Mouse (Mus musculus): Measurements from ENCODE around the gene Zfp628. TPM values are rescaled to one million over a fixed set of nuclear protein-coding genes. Genes with fewer than 3 reads are reported as not detected.

The Zfp628 gene
- total RNA-seq, 4 experiments from 2014 or later: 13.0 to 15.3 (median 13.9) TPM

DNA sequence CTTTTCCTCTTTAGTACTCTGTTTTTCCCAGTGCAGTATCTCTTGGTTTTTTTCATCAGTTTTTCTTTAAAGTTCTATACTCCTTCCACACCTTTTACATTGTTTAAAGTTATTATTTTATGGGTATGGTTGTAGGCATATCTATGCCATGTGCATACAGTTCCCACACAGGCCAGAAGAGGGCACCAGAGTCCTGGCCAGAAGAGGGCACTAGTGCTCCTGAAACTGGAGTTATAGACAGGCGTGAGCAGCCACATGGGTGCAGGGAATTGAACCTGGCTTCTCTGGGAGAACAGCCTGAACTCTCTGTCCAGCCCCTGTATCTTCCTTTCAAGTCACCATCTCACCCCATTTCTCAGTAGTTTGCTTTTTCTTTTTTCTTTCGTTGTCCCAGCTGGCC is 23.4 kb downstream of the Zfp628 start:
- peak in 1 of 2 experiments; percentile 55 for DNase-seq (ENCODE audit: low spot score in 2 of 2)

DNA sequence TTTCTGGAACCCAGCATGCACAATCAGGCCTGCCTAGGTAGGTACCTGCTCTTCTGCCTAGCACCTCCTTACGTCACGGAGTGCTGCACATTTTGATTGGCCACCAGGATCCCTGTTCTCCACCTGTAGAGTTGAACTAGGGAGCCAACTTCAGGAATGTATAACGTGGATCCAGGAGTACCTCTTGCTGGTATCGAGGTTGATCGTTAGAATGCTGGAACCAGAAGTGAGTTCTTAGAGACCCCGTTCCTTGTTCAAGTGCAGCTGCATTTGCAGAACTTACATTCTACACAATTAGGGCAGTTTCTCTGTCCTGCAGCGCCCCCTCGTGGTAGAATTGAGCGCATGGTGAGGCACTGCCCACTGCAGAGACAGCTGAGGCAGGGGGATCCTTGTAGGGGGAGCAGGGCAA is 25.1 kb downstream of the Zfp628 start:
- peak in 1 of 2 experiments; percentile 84 for DNase-seq (ENCODE audit: low spot score in 2 of 2)

DNA sequence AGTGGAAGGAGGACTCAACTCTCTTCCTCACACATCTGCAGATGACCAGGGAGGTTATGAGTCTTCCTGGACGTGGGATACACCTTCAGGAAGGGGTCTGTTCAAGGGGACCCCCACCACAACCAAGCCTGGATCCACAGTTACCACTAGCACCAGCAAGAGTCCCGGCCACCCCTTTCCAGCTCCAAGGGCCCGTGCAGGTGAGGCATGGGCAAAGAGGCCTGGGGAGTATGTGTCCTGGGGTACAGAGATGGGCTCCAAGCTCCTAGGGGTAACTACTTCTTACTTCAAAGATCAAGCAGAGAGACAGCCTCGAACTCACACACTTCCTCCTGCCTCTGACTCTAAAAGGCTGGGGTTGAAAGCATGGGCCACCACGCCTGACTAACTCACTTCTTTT is 27.7 kb downstream of the Zfp628 start:
- no peak for DNase-seq (ENCODE audit: low spot score in 2 of 2)

DNA sequence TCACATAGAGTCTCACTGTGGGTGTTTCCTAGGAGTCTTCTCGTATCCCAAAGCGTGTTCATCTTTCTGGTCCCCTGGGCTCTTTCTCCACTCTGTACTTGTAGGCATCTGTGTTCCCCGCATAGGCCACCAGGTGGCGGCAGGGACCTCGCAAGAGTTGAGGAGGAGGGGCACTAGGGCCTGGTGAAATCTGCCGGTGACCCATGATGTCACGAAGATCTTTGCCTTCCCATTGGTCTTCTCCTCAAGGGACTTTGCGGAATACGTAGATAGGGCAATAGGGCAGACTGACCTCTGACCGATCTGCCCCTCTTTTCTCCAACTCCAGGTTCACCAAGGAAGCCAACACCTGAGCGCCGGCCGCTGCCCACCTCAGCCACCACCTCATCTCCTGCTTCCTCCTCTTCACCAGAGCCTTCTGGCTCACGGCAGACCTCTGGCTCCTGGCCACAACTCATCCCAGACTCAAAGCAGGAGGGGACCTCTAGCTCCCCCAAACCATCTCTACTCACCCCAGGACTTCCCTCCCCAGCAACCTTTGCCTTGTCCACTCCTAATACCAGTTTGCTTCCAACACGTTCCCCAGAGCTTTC is 28.3 kb downstream of the Zfp628 start:
- DNase-seq (ENCODE audit: low spot score in 2 of 2): peak; percentile 93 to 97

DNA sequence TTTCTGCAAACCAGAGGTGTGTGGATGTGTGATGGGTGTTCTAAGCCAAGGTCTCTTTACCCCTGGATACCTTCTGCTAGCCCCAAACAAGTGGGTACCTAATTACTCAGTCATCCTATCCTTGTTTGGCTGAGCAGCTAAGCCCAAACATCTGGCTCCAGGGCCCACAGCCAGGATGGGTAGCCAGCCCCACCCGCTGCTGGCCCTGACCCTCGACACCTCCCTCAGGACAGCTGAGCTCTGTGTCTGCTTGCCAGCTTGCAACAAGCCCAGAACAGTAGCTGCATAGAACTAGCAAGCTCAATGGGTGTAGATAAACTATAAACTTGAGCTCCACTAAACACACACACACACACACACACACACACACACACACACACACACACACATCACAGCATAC is 32.8 kb downstream of the Zfp628 start:
- DNase-seq (ENCODE audit: low spot score in 2 of 2): no peak

DNA sequence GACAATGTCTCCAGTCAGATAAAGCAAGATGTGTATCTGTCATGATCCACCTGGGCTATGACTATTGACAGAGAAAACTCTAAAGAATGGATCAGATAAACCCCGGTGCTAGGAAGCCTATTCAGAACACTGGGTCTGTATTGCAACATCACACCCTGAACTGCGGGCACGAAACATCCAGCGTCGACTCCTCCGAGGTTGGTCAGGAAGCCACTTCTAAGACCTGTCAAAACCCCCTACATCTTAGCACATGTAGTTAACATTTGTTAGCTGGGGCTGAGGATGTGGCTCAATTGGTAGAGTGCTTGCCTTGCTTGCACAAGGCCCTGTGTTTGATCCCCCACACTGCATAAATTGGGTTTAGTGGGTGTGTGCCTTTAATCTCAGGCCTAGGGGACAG is 33.4 kb downstream of the Zfp628 start:
- DNase-seq (ENCODE audit: low spot score in 2 of 2): no peak

DNA sequence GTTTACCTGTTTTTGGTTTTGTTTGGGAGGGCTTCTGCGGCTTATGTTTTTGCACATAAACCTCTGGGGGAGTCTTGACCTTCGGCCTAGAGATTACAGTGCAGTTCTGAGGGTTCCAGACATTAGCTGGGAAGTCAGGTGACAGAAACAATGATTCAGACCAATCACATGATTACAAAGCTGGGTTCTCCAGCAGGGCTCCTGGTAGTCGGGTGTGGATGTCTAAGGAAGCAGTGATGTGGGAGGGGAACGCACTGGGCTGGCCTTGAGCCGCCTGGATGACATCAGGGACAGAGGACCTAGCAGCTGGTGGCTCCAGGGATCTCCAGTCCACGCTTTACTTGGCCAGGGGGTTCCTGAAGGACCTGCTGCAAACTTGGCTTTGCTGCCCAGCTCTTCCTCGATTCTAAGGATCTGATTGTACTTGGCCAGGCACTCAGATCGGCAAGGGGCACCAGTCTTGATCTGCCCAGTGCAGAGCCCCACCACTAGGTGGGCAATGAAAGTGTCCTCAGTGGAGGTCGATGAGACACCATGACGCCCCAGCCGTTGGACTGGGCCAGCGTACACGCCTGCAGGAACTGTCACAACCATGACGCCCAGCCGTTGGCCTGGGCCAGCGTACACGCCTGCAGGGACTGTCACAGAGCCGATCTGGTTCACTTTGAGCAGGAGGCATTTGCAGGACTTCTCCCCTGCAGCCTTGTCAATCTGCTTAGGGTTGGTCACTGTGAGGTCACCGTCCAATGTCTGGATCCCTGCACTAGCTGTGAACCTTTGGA is 35.7 kb downstream of the Zfp628 start:
- DNase-seq (ENCODE audit: low spot score in 2 of 2): no peak

DNA sequence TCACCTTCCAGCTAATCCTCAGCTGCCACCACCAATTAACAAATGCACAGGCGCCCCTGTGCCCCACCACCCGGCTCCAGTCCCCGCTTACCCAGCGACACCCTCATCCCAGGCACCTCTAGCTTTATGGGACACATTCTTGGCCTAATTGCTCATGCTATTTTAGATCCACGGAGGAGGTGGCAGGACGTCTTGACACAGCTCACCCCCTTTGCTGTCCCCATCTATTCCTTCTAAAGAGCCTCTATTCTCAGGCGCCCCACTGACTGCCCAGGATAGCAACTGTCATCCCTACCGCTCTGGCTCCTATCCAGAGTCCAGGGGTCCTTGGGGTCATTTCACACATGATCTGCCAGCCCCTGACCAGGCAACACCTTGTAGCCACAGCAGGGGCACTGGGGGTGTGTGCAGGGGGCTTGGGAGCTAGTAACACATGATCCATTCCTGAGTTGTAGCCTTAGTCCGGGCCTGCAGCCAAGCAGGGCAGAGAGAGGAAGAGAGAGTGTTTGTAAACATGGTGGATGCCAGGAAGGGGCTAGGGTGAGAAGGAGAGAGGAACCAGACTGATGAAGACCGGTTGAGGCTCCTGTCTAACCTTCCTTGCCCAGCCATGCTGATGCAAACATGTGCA is 38.9 kb downstream of the Zfp628 start:
- no peak for DNase-seq (ENCODE audit: low spot score in 2 of 2)

DNA sequence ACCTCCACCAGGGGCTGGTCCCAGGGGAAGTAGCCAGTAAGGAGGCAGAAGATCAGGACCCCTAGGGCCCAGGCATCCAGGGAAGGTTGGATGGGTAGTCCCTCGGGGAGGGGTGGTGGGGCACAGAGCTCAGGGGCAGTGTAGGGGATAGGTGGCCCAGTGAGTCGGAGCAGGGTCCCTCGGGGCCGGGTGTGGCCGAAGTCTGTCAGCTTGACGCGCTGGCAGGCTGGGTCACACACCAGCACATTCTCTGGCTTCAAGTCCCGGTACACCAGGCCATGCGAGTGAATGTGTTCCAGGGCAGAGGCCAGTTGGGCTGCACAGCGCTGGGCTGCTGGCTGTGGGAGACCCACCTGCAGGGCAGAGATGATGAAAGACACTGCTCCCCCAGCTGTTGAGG is 42.3 kb downstream of the Zfp628 start:
- DNase-seq (ENCODE audit: low spot score in 2 of 2): no peak

DNA sequence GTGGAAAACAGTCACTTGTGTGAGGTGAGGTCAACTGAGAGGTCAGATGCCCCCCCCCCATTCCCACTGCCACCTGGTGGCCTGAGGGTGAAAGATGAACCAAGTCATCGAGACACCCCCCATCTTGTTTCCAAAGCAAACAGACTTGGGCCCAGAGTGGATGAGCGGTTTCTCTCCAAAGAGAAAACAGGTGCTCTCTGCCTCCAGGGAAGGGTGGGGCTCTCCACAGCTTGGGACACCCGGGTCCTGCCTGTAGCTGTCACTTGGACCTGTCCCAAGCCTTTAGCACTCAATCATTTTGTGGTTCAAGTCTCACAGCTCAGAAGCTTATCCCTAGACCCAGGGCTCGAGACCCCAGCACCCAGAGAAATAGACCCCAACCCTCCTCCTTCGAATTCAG is 48.5 kb downstream of the Zfp628 start:
- DNase-seq (ENCODE audit: low spot score in 2 of 2): no peak

DNA sequence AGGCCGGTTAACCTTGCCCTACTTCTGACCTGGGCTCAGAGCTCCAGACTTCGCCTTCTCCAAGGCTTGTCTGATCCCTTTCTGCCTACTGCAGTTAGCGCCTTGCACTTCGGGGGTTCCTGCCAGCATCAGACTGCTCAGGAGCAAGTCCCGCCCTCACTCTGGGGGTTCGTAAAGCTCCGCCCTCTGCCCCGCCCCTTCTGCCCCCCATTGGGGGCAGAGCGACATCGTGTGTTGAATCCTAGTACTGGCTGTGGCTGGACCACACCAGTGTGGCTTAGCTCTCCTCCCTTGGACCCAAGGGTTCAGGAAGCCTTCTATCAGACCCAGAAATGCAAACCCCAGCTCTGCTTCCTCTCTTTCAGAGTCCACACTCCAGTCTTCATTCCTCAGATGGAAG is 49.3 kb downstream of the Zfp628 start, which contains the start of gene Sbk2:
Sbk2 (minus strand) TSS at position 135 of the 400 bp plus-strand sequence.
- peak; percentile 54 to 63 for DNase-seq (ENCODE audit: low spot score in 2 of 2)

DNA sequence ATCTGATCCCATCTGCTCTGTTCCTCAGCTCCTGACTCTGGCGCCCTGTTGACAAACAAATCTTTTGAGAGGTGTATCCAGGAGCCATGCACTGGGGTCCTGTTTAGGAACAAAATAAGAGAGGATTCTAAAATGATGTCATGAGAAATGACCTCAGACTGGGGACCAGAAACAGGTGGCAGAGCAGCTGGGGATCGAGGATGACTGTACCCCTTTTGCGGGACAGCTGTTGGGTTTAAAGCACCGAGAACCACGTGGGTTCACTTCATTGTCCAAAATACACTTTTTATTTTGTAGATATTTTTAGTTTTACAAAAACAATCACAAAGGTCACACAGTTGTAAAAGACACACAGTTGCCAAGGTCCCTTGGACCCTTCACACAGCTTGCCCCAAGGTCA is 50.0 kb downstream of the Zfp628 start:
- no peak for DNase-seq (ENCODE audit: low spot score in 2 of 2)

DNA sequence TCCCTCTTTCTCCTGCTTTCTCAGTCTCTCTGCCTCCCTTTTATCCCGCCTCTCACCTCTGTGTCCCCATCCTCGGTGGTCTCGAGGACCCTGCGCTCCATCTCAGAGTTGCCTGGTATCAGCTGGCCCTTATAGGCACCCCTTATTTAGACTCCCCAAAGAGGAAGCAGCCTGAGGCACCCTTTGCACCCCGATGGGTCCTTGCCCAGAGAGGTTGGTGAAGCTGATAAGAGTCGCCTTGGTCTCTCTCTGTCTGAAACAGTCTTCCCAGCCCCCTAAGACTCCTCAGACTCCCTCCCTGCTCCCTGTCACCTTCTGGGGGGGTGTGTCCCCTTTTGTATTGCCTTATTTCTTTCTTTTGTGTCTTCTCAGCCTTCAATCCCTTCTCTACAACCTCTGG is 56.1 kb downstream of the Zfp628 start, which contains the start of gene Sbk3:
Sbk3 (minus strand) TSS at position 101 of the 400 bp plus-strand sequence.
- no peak for DNase-seq (ENCODE audit: low spot score in 2 of 2)

Other genes with a start within 250 kb of the Zfp628 start
- gene Hspbp1, start 230.1 kb upstream of the Zfp628 start, total RNA-seq (2022): 10 to 100 TPM; 76.4 to 91.2 (median 84.1) TPM
- 100 to 1,000 TPM; 314 to 327 (median 325) TPM for gene Brsk1, start 224.6 kb upstream of the Zfp628 start, total RNA-seq (2022)
- under 1 TPM in 2 of 4 experiments, not detected in 2; 0.27 to 0.36 TPM for gene Tmem150b, start 190.0 kb upstream of the Zfp628 start, total RNA-seq (2022)
- 10 to 100 TPM; 26.1 to 39.8 (median 33.0) TPM for gene Kmt5c, start 175.1 kb upstream of the Zfp628 start, total RNA-seq (2022)
- gene Cox6b2, start 162.1 kb upstream of the Zfp628 start, total RNA-seq (2022): 10 to 100 TPM in 1 of 4 experiments, 1 to 10 TPM in 3; 6.0 to 13.0 (median 7.4) TPM
- gene Fam71e2, start 143.9 kb upstream of the Zfp628 start, total RNA-seq (2022): not detected
- gene Il11, start 132.4 kb upstream of the Zfp628 start, total RNA-seq (2022): under 1 TPM; 0.31 to 0.43 (median 0.37) TPM
- not detected for gene Tmem190, start 132.3 kb upstream of the Zfp628 start, total RNA-seq (2022)
- gene Tmem238, start 125.6 kb upstream of the Zfp628 start, total RNA-seq (2022): 1 to 10 TPM; 1.2 to 3.7 (median 2.0) TPM
- 100 to 1,000 TPM; 350 to 553 (median 418) TPM for gene Rpl28, start 122.3 kb upstream of the Zfp628 start, total RNA-seq (2022)
- 100 to 1,000 TPM; 113 to 119 (median 116) TPM for gene Ube2s, start 102.6 kb upstream of the Zfp628 start, total RNA-seq (2022)
- gene Shisa7, start 70.5 kb upstream of the Zfp628 start, total RNA-seq (2022): 100 to 1,000 TPM; 133 to 179 (median 153) TPM
- gene Isoc2b, start 45.0 kb upstream of the Zfp628 start, total RNA-seq (2022): 1 to 10 TPM; 4.7 to 8.9 (median 6.9) TPM
- 10 to 100 TPM; 13.7 to 16.0 (median 14.2) TPM for gene Isoc2a, start 38.1 kb upstream of the Zfp628 start, total RNA-seq (2022)
- gene Gm36210, start 8.7 kb upstream of the Zfp628 start, total RNA-seq (2022): under 1 TPM; 0.29 to 0.77 (median 0.39) TPM
- gene Nat14, start 6.8 kb downstream of the Zfp628 start, total RNA-seq (2022): 100 to 1,000 TPM in 2 of 4 experiments, 10 to 100 TPM in 2; 89.9 to 111 (median 102) TPM
- 1 to 10 TPM; 2.8 to 5.1 (median 4.2) TPM for gene Ssc5d, start 10.6 kb downstream of the Zfp628 start, total RNA-seq (2022)
- gene Sbk2, start 49.2 kb downstream of the Zfp628 start, total RNA-seq (2022): 1 to 10 TPM in 1 of 4 experiments, under 1 TPM in 2, not detected in 1; 0.58 to 1.1 (median 0.90) TPM
- gene Sbk3, start 56.0 kb downstream of the Zfp628 start, total RNA-seq (2022): 1 to 10 TPM in 2 of 4 experiments, under 1 TPM in 2; 0.71 to 1.1 (median 0.98) TPM
- 10 to 100 TPM; 23.2 to 32.9 (median 30.6) TPM for gene Zfp579, start 80.9 kb downstream of the Zfp628 start, total RNA-seq (2022)
- 1 to 10 TPM; 6.0 to 8.0 (median 6.9) TPM for gene Zfp524, start 99.2 kb downstream of the Zfp628 start, total RNA-seq (2022)
- 10 to 100 TPM; 20.7 to 25.3 (median 24.5) TPM for gene Fiz1, start 99.5 kb downstream of the Zfp628 start, total RNA-seq (2022)
- not detected for gene Gm44973, start 100.3 kb downstream of the Zfp628 start, total RNA-seq (2022)
- gene Zfp865, start 105.2 kb downstream of the Zfp628 start, total RNA-seq (2022): 10 to 100 TPM; 37.1 to 42.5 (median 38.5) TPM
- 10 to 100 TPM; 45.2 to 65.9 (median 56.9) TPM for gene Ccdc106, start 105.3 kb downstream of the Zfp628 start, total RNA-seq (2022)
- under 1 TPM in 1 of 4 experiments, not detected in 3; 0.55 TPM for gene 4632433K11Rik, start 118.9 kb downstream of the Zfp628 start, total RNA-seq (2022)
- 1 to 10 TPM; 5.6 to 6.4 (median 6.3) TPM for gene Zfp784, start 123.2 kb downstream of the Zfp628 start, total RNA-seq (2022)
- 10 to 100 TPM; 22.8 to 28.6 (median 27.8) TPM for gene Zfp580, start 136.3 kb downstream of the Zfp628 start, total RNA-seq (2022)
- gene U2af2, start 146.9 kb downstream of the Zfp628 start, total RNA-seq (2022): 100 to 1,000 TPM; 175 to 196 (median 179) TPM
- 100 to 1,000 TPM; 411 to 477 (median 457) TPM for gene Epn1, start 165.0 kb downstream of the Zfp628 start, total RNA-seq (2022)
- not detected for gene Rfpl4, start 201.7 kb downstream of the Zfp628 start, total RNA-seq (2022)
- gene Rasl2-9, start 210.7 kb downstream of the Zfp628 start, total RNA-seq (2022): 1 to 10 TPM in 1 of 4 experiments, under 1 TPM in 2, not detected in 1; 0.63 to 1.0 (median 0.77) TPM
- under 1 TPM in 2 of 4 experiments, not detected in 2; 0.02 to 0.04 TPM for gene Vmn1r55, start 234.5 kb downstream of the Zfp628 start, total RNA-seq (2022)

All from layer of hippocampus, adult 8-10 months (tissue).